In the genomic region with DNA sequence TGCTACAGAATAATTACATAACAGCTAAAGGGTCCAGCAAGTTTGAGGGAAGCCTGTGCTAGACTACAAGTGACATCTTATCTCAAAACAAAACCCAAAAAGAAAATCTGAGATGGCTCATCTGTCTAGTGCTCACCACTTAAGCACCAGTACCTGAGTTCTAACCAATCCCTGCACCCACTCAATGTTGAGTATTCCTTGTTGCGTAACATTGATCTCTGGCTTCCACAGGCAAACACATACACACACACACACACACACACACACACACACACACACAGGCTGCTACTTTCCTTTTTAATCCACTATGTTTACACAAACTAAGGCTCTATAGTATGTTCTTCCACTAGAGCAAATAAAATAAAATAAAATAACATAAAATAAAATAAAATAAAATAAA, we compare ENCODE assay signal across 24 mouse cellular contexts.
DNase-seq lines count a peak whose midpoint lies in the region; ATAC-seq and TF ChIP-seq lines count a peak whose summit lies in the region.
"Had no signal": no experiment of that assay in that cellular context is flagged by ENCODE, and none has a peak within 500 bp of the region (broad histone marks: within the 10 kb centered on the region; RNA-seq: fewer than 3 reads in every experiment).

No protein-coding gene starts in this region.

- peak; percentile 86 for DNase-seq in liver, adult 2 months (ENCODE audit: extremely low read depth, low read depth, low spot score)
- no peak for DNase-seq in liver, embryonic 11.5 days (ENCODE audit: low spot score)
- DNase-seq in liver, postnatal 0 days, result peak; percentile 25
- DNase-seq in liver, result no peak
- peak; percentile 29 for DNase-seq in lung, postnatal 36 days
- DNase-seq in lung, postnatal 0 days (ENCODE audit: low spot score), result no peak
- no peak for DNase-seq in retina, postnatal 1 day
- DNase-seq: adrenal gland, adult 8-10 months; adrenal gland, postnatal 14 days; adrenal gland, postnatal 36 days; B cell, adult 2 months; cerebellum, adult 11-12 months; cerebellum, adult 2 months; cerebellum, adult 9-10 months; cerebellum, postnatal 10 days; cerebellum, postnatal 25 days had no signal

- 35% methylated on average over 1 of the region's 1 CpGs for WGBS in liver, adult 2 months
- 95% methylated on average over 1 of the region's 1 CpGs for WGBS in liver, embryonic 11.5 days
- WGBS in liver, postnatal 0 days (ENCODE audit: insufficient replicate concordance), result 65% methylated on average over 1 of the region's 1 CpGs
- 60% methylated on average over 1 of the region's 1 CpGs for WGBS in lung, postnatal 0 days

- no peaks in the 10 kb centered on the region for H3K9me3 ChIP-seq in liver, embryonic 11.5 days (ENCODE audit: control insufficient read depth, low read length)
- H3K9me3 ChIP-seq in liver, postnatal 0 days (ENCODE audit: low read length), result no peaks in the 10 kb centered on the region
- no peaks in the 10 kb centered on the region for H3K9me3 ChIP-seq in lung, postnatal 0 days (ENCODE audit: low read length)
- H3K9me3 ChIP-seq: embryonic facial prominence, embryonic 10.5 days; embryonic facial prominence, embryonic 12.5 days; forebrain, embryonic 13.5 days; forebrain, embryonic 15.5 days; G1E had no signal

- TF ChIP-seq EP300 in liver, postnatal 0 days (IDR thresholded peaks at IDR 0.05; ENCODE audit: low read depth), result no peak
- TF ChIP-seq EP300 in lung, postnatal 0 days (IDR thresholded peaks at IDR 0.05), result no peak

- H3K27me3 ChIP-seq in liver, adult 2 months (ENCODE audit: control insufficient read depth, insufficient read depth, low read length), result no peaks in the 10 kb centered on the region
- no peaks in the 10 kb centered on the region for H3K27me3 ChIP-seq in liver, embryonic 11.5 days (replicated peaks; ENCODE audit: control insufficient read depth, insufficient read depth, low read length)
- no peaks in the 10 kb centered on the region for H3K27me3 ChIP-seq in liver, postnatal 0 days (ENCODE audit: insufficient read depth, low read length)
- H3K27me3 ChIP-seq in lung, postnatal 0 days (replicated peaks; ENCODE audit: insufficient read depth, low read length), result no peaks in the 10 kb centered on the region
- no peaks in the 10 kb centered on the region for H3K27me3 ChIP-seq in myocyte (ENCODE audit: control insufficient read depth, insufficient read depth, insufficient read length)
- H3K27me3 ChIP-seq: embryonic facial prominence, embryonic 12.5 days; forebrain, embryonic 13.5 days; forebrain, embryonic 15.5 days; Patski had no signal

- no peaks in the 10 kb centered on the region for H3K36me3 ChIP-seq in liver, adult 2 months (ENCODE audit: control insufficient read depth, insufficient read depth, low read length)
- H3K36me3 ChIP-seq in liver, embryonic 11.5 days (ENCODE audit: control insufficient read depth, insufficient read depth, low read length), result no peaks in the 10 kb centered on the region
- no peaks in the 10 kb centered on the region for H3K36me3 ChIP-seq in liver, postnatal 0 days (replicated peaks; ENCODE audit: insufficient read depth, low read length)
- H3K36me3 ChIP-seq in lung, postnatal 0 days (ENCODE audit: insufficient read depth, low read length), result no peaks in the 10 kb centered on the region
- H3K36me3 ChIP-seq in myocyte (ENCODE audit: control insufficient read depth, insufficient read depth), result no peaks in the 10 kb centered on the region
- H3K36me3 ChIP-seq: embryonic facial prominence, embryonic 10.5 days; embryonic facial prominence, embryonic 12.5 days; forebrain, embryonic 15.5 days; G1E had no signal

- H3K79me2 ChIP-seq in liver, adult 2 months (ENCODE audit: control insufficient read depth, insufficient read depth, low read length), result no peaks in the 10 kb centered on the region
- H3K79me2 ChIP-seq in myocyte (ENCODE audit: control insufficient read depth, insufficient read depth), result no peaks in the 10 kb centered on the region

- no peak overlapping the region for H3K4me3 ChIP-seq in liver, adult 2 months (ENCODE audit: insufficient read depth, low read depth, low read length)
- H3K4me3 ChIP-seq in liver, embryonic 11.5 days (ENCODE audit: low read depth, low read length), result no peak overlapping the region
- no peak overlapping the region for H3K4me3 ChIP-seq in liver, postnatal 0 days (ENCODE audit: low read depth, low read length)
- H3K4me3 ChIP-seq in lung, postnatal 0 days (ENCODE audit: low read depth, low read length), result no peak overlapping the region
- H3K4me3 ChIP-seq in myocyte, result no peak overlapping the region
- H3K4me3 ChIP-seq: embryonic facial prominence, embryonic 10.5 days; embryonic facial prominence, embryonic 12.5 days; forebrain, embryonic 13.5 days; forebrain, embryonic 15.5 days had no signal

- H3K9ac ChIP-seq in liver, adult 2 months (ENCODE audit: low read depth, low read length), result no peak overlapping the region
- no peak overlapping the region for H3K9ac ChIP-seq in liver, embryonic 11.5 days (ENCODE audit: low read depth, low read length)
- no peak overlapping the region for H3K9ac ChIP-seq in liver, postnatal 0 days (replicated peaks)
- H3K9ac ChIP-seq in lung, postnatal 0 days (replicated peaks; ENCODE audit: low read depth), result no peak overlapping the region
- H3K9ac ChIP-seq: embryonic facial prominence, embryonic 12.5 days; forebrain, embryonic 13.5 days; forebrain, embryonic 15.5 days had no signal

- no peak overlapping the region for H3K4me2 ChIP-seq in liver, embryonic 11.5 days
- no peak overlapping the region for H3K4me2 ChIP-seq in liver, postnatal 0 days (ENCODE audit: low read depth, low read length)
- no peak overlapping the region for H3K4me2 ChIP-seq in lung, postnatal 0 days (replicated peaks; ENCODE audit: low read depth, low read length)
- no peak overlapping the region for H3K4me2 ChIP-seq in myocyte (ENCODE audit: low read depth)
- H3K4me2 ChIP-seq: embryonic facial prominence, embryonic 12.5 days; forebrain, embryonic 13.5 days; forebrain, embryonic 15.5 days had no signal

- H3ac ChIP-seq in myocyte (ENCODE audit: control insufficient read depth, insufficient read length), result no peak overlapping the region

- peaks cover 7% of the 10 kb centered on the region; the same call in 1 of the 2 replicates for H3K4me1 ChIP-seq in liver, adult 2 months (ENCODE audit: control insufficient read depth, insufficient read depth, low read length)
- H3K4me1 ChIP-seq in liver, embryonic 11.5 days (replicated peaks; ENCODE audit: control insufficient read depth, insufficient read depth, low read length), result no peaks in the 10 kb centered on the region
- no peaks in the 10 kb centered on the region; the same call in 1 of the 2 replicates for H3K4me1 ChIP-seq in liver, postnatal 0 days (ENCODE audit: insufficient read depth)
- H3K4me1 ChIP-seq in lung, postnatal 0 days (ENCODE audit: insufficient read depth, low read depth, low read length), result no peaks in the 10 kb centered on the region
- H3K4me1 ChIP-seq: embryonic facial prominence, embryonic 10.5 days; embryonic facial prominence, embryonic 12.5 days; forebrain, embryonic 13.5 days; forebrain, embryonic 15.5 days had no signal

- no peak overlapping the region for H3K27ac ChIP-seq in liver, adult 2 months (replicated peaks; ENCODE audit: insufficient read depth, low read depth, low read length)
- no peak overlapping the region for H3K27ac ChIP-seq in liver, embryonic 11.5 days (ENCODE audit: low read depth, low read length)
- H3K27ac ChIP-seq in liver, postnatal 0 days (ENCODE audit: low read depth), result no peak overlapping the region
- H3K27ac ChIP-seq in lung, postnatal 0 days (ENCODE audit: low read length), result no peak overlapping the region
- H3K27ac ChIP-seq: embryonic facial prominence, embryonic 10.5 days; embryonic facial prominence, embryonic 12.5 days; forebrain, embryonic 13.5 days; forebrain, embryonic 15.5 days had no signal

- no peak for TF ChIP-seq CTCF in liver, adult 2 months (IDR thresholded peaks at IDR 0.05; ENCODE audit: low read depth, low read length)
- no peak for TF ChIP-seq CTCF in liver, postnatal 0 days (IDR thresholded peaks at IDR 0.05; ENCODE audit: low read depth)
- TF ChIP-seq CTCF in lung, postnatal 0 days (IDR thresholded peaks at IDR 0.05), result no peak

- no peak for TF ChIP-seq POLR2A in liver, adult 2 months (IDR thresholded peaks at IDR 0.05; ENCODE audit: extremely low read depth, insufficient read depth, low read length)
- no peak for TF ChIP-seq POLR2A in myocyte (IDR thresholded peaks at IDR 0.05; ENCODE audit: insufficient read length, low read depth)

- ATAC-seq in liver, embryonic 11.5 days (replicated peaks; ENCODE audit: low FRiP score), result no peak
- no peak for ATAC-seq in liver, postnatal 0 days
- no peak for ATAC-seq in lung, postnatal 0 days
- ATAC-seq: activated CD4-positive, CD25-positive, alpha-beta regulatory T cell, adult 4 months; forebrain, embryonic 13.5 days; forebrain, embryonic 15.5 days; Patski had no signal

TF ChIP-seq in myocyte, 11 proteins besides CTCF, POLR2A, EP300 and RAD21:
- TF ChIP-seq POLR2AphosphoS2 (IDR thresholded peaks at IDR 0.05; ENCODE audit: insufficient read length, low read depth) (no peak), E2F4 (IDR thresholded peaks at IDR 0.05; ENCODE audit: insufficient read depth) (no peak), MAX (IDR thresholded peaks at IDR 0.05; ENCODE audit: low read depth) (no peak), CEBPB (IDR thresholded peaks at IDR 0.05; ENCODE audit: insufficient read depth, poor library complexity, severe bottlenecking) (peak; percentile 61; the same call in 1 of the 2 replicates), TCF12 (IDR thresholded peaks at IDR 0.05; ENCODE audit: insufficient read depth, poor library complexity, severe bottlenecking) (no peak)

Comparison
In these comparisons a context has a peak if more than half of its experiments do, and no peak if none do; other contexts are left out.
1. DNase-seq: peak in liver, adult 2 months (single experiment), liver, postnatal 0 days (single experiment) and lung, postnatal 36 days (single experiment); none in liver, embryonic 11.5 days (single experiment), liver (single experiment), lung, postnatal 0 days (single experiment) and retina, postnatal 1 day (single experiment).